Mouse (Mus musculus) liver, adult 2 months (tissue): ENCODE data around the gene Dnm3. TPM values are rescaled to one million over a fixed set of nuclear protein-coding genes. Genes with fewer than 3 reads are reported as not detected.

Experiments used
- DNase-seq: peaks from one replicate; pipeline ENCODE4 v3.0.0-alpha.2; 2011; ENCODE audit warnings: low read depth, low spot score; ENCODE audit errors: extremely low read depth
- H3K27ac ChIP-seq: fragments of 200-500 bp; replicated peaks from 2 replicates; pipeline ENCODE4 v1.5.1; 2012; ENCODE audit warnings: low read depth, mild to moderate bottlenecking, control low read depth, inconsistent platforms, low read length; ENCODE audit not compliant: insufficient read depth
- H3K27me3 ChIP-seq: fragments of 200-500 bp; 2 replicates; pipeline ENCODE4 v1.6.1; 2012; ENCODE audit warnings: mild to moderate bottlenecking, moderate library complexity, low read length, inconsistent platforms; ENCODE audit not compliant: control insufficient read depth, insufficient read depth
- H3K36me3 ChIP-seq: fragments of 200-500 bp; 2 replicates; pipeline ENCODE4 v1.6.1; 2012; ENCODE audit warnings: low read length, inconsistent platforms; ENCODE audit not compliant: control insufficient read depth, insufficient read depth
- H3K4me1 ChIP-seq: fragments of 200-500 bp; 2 replicates; pipeline ENCODE4 v1.6.1; 2011; ENCODE audit warnings: low read length; ENCODE audit not compliant: control insufficient read depth, insufficient read depth
- H3K4me3 ChIP-seq: fragments of 200-500 bp; 2 replicates; pipeline ENCODE4 v1.5.1; 2011; ENCODE audit warnings: low read depth, mild to moderate bottlenecking, control low read depth, low read length, moderate library complexity; ENCODE audit not compliant: insufficient read depth
- H3K79me2 ChIP-seq: fragments of 200-500 bp; 2 replicates; pipeline ENCODE4 v1.6.1; 2012; ENCODE audit warnings: inconsistent platforms, mild to moderate bottlenecking, low read length, moderate library complexity; ENCODE audit not compliant: control insufficient read depth, insufficient read depth
- H3K9ac ChIP-seq: fragments of 200-500 bp; 2 replicates; pipeline ENCODE4 v1.6.1; 2012; ENCODE audit warnings: low read depth, mild to moderate bottlenecking, control low read depth, inconsistent platforms, low read length
- CTCF ChIP-seq: fragments of 200-500 bp; IDR thresholded peaks from 2 replicates; pipeline ENCODE4 v1.5.1; 2011; ENCODE audit warnings: low read depth, low read length, control low read depth
- POLR2A ChIP-seq: fragments of 200-500 bp; IDR thresholded peaks from 2 replicates; pipeline ENCODE4 v1.6.1; 2011; ENCODE audit warnings: low read length, control low read depth; ENCODE audit not compliant: insufficient read depth; ENCODE audit errors: extremely low read depth
- WGBS: fragments of 180-500 bp; shearing (Covaris S2); methylation state at CpG from one replicate; pipeline ENCODE4 v1.1.7; 2018; 5-methylcytosine and 5-hydroxymethylcytosine counted together
- polyA plus RNA-seq: library from polyadenylated mRNA; depleted of rRNA; stranded (reverse); fragments of >200 nt; gene quantifications from 2 replicates; pipeline ENCODE4 v1.2.3, GENCODE M21; 2012
- total RNA-seq: library from RNA; depleted of rRNA; stranded (reverse); fragments of >200 nt; gene quantifications from 2 replicates; pipeline ENCODE4 v1.2.3, GENCODE M21; 2014

Dnm3 gene
- total and polyA plus RNA-seq, 2 experiments = 0.46 to 0.60 TPM

DNA sequence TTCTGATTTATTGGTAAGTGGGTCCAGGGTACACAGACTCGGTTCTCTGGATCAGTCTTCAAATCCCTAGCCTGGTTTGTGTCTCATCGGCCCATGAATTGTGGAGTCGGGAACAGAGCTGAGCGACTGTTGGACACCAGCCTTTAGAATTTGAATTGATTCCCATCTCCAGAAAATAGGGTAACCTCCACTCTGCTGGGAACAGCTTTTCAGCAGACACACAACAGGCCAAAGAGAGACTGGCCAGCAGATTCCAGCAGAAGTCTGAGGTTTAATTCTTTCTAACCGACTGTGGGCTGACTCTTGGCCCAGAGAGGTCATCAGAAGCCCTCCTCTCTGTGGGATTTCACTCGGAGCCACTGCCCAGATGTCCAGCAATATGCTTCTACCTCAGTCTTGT, 494.4 kb downstream of the Dnm3 start:
- Histone ChIP-seq H3K79me2 (no peaks in the 10 kb centered on the region), H3K9ac (no peak overlapping the region), H3K27me3 (no peaks in the 10 kb centered on the region), H3K4me1 (no peaks in the 10 kb centered on the region), H3K27ac (no peak overlapping the region), H3K4me3 (no peak overlapping the region), H3K36me3 (no peaks in the 10 kb centered on the region)
- TF ChIP-seq CTCF = no peak
- no peak for TF ChIP-seq POLR2A
- DNase-seq = no peak
- WGBS = 79% methylated on average over 6 of the region's 6 CpGs

DNA sequence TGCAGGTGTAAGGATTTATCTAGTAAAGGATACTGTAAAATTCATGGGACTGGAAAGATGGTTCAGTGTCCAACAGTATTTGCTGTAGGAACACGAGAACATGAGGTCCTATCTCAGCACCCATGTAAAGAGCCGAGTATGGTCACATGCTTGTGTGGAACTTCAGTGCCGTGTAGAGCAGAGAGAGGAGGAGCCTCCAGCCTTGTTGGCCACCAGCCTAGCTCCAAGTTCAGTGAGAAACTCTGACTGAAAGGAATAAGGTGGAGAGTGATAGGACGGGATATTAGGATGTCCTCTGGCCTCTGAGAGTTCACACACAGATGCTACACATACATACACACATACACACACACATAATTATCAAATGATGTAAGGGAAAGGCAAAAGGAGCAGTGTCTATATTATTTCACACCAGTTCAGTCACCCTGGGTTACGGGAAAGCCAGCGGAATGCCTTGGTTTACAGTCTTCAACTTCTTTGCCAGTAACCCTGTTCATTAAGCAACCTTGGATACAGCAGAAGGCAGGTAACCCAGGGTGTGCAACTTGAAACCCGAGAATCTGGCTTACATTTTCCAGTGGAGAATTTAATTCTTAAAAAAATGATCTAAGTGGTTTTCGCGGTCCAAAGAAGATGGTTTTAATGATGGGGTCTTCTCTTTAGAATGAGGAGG, 497.1 kb downstream of the Dnm3 start:
- 70% methylated on average over 9 of the region's 9 CpGs for WGBS
- no peak overlapping the region for H3K27ac ChIP-seq
- peaks cover 6% of the 10 kb centered on the region for H3K4me1 ChIP-seq
- no peaks in the 10 kb centered on the region for H3K79me2 ChIP-seq
- no peak overlapping the region for H3K9ac ChIP-seq
- no peak for TF ChIP-seq POLR2A
- TF ChIP-seq CTCF = no peak
- no peak for DNase-seq
- no peaks in the 10 kb centered on the region for H3K36me3 ChIP-seq
- no peak overlapping the region for H3K4me3 ChIP-seq
- H3K27me3 ChIP-seq = no peaks in the 10 kb centered on the region

DNA sequence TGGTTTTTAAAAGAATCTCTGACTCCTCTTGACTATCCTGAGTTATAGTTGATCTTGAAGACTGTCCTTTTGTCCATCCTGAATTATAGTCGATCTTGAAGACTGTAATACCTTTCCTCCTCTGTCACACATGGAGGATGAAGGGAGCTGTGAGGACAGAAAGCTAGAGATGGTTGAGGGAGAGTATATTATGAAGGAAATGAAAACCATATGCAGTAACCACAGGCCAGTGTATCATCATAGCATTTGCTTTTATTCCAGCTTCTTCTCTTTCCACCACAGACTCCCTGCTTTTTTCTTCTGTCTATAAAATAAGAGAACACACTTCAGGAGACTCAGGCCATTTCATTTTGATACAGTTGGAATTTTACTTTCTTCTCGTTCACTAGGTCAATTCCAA, 497.8 kb downstream of the Dnm3 start:
- Histone ChIP-seq H3K27me3 (no peaks in the 10 kb centered on the region), H3K9ac (no peak overlapping the region), H3K36me3 (no peaks in the 10 kb centered on the region), H3K79me2 (no peaks in the 10 kb centered on the region), H3K4me3 (no peak overlapping the region), H3K27ac (no peak overlapping the region), H3K4me1 (peaks cover 7% of the 10 kb centered on the region)
- TF ChIP-seq CTCF = no peak
- no peak for TF ChIP-seq POLR2A
- DNase-seq = no peak
- 79% methylated on average over 2 of the region's 2 CpGs for WGBS

DNA sequence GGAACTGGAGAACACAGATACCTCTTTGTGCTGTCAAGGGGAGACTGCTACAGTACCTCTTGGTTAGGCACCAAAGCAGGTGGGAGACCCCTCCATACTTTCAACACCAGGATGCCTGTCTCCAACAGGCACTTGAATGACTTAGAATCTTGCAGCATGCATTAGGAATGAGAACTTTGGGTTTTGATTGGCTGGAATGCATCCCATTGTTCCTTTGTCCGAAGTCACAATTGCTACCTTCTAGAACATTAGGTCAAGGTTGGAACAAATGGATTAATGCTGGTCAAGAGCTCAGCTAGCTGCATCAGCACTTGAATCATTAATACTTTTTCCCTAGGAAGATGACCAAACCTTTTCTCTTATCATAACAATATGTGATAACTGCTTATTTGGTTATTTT, 498.3 kb downstream of the Dnm3 start, which contains the start of gene 4930558K02Rik:
Gene 4930558K02Rik (minus strand): TSS at position 101 of the 400 bp plus-strand sequence.
- no peak within 1 kb of the TSS for H3K9ac ChIP-seq
- H3K4me1 ChIP-seq = peaks cover 7% of the 10 kb centered on the region
- no peak within 1 kb of the TSS for H3K4me3 ChIP-seq
- TF ChIP-seq CTCF (no peak), POLR2A (no peak)
- no peaks in the 10 kb centered on the region for H3K36me3 ChIP-seq
- 73% methylated on average over 1 of the region's 1 CpGs for WGBS
- no peak within 1 kb of the TSS for H3K27ac ChIP-seq
- H3K27me3 ChIP-seq = no peaks in the 10 kb centered on the region
- H3K79me2 ChIP-seq = no peaks in the 10 kb centered on the region
- no peak for DNase-seq

DNA sequence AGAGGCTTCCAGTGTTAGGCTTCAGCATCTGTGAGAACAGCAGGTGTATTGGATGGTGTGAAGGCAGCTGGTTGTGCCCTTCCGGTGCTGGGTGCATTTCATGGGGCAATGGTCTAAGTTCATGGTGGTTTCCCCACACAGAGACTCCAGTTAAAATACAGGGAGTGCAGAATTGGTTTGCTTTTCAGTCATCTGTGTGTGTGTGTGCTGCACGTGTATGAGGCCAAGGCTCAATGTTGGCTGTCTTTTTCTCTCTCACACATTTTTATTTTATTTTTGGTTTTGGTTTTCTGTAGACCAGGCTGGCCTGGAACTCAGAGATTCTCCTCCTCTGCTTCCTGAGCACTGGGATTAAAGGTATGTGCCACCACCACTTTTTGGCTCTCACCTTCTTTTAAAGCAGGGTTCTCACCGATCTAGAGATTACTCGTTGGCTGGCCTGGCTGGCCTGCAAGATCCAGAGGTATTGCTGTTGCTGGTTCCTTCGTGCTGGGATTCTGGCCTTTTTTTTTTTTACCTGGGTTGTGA, 499.6 kb downstream of the Dnm3 start:
- Histone ChIP-seq H3K79me2 (no peaks in the 10 kb centered on the region), H3K27me3 (no peaks in the 10 kb centered on the region), H3K27ac (no peak overlapping the region), H3K4me1 (peaks cover 11% of the 10 kb centered on the region), H3K4me3 (no peak overlapping the region), H3K36me3 (no peaks in the 10 kb centered on the region), H3K9ac (no peak overlapping the region)
- TF ChIP-seq POLR2A (no peak), CTCF (no peak)
- WGBS = 80% methylated on average over 5 of the region's 5 CpGs
- DNase-seq = no peak

DNA sequence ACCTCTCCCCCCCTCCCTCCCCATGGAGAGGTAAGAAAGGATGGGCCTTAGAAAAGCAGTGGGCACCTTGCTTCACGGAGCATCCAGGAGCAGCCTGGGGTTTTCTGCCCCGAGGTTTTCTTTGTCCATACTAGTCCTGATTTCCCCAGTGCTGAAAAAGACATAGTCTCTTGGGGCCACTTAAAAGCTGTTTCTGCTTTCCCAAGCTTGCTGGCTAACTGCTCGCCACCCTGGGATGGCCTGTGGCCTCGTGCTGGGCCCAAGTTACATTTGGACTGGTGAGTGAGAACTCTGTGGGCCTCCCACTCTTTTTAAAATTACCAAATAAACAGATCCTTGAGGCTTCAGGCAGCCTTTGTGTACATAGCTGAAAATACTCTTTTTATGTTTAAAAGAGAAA, 500.5 kb downstream of the Dnm3 start:
- no peak for DNase-seq
- Histone ChIP-seq H3K9ac (no peak overlapping the region), H3K27me3 (no peaks in the 10 kb centered on the region), H3K79me2 (no peaks in the 10 kb centered on the region), H3K4me1 (peaks cover 11% of the 10 kb centered on the region), H3K36me3 (no peaks in the 10 kb centered on the region), H3K27ac (no peak overlapping the region), H3K4me3 (no peak overlapping the region)
- TF ChIP-seq CTCF (no peak), POLR2A (no peak)
- WGBS = 79% methylated on average over 4 of the region's 4 CpGs
